Mouse (Mus musculus) urinary bladder, postnatal 25 days (tissue): ENCODE data around the gene Sept11.
A peak's percentile ranks its signal among the peaks of the same experiment; 100 is the strongest.

Source experiments
- DNase-seq: peaks from one replicate; pipeline ENCODE4 v3.0.0; 2022; ENCODE audit warnings: low spot score

Sept11 gene

DNA sequence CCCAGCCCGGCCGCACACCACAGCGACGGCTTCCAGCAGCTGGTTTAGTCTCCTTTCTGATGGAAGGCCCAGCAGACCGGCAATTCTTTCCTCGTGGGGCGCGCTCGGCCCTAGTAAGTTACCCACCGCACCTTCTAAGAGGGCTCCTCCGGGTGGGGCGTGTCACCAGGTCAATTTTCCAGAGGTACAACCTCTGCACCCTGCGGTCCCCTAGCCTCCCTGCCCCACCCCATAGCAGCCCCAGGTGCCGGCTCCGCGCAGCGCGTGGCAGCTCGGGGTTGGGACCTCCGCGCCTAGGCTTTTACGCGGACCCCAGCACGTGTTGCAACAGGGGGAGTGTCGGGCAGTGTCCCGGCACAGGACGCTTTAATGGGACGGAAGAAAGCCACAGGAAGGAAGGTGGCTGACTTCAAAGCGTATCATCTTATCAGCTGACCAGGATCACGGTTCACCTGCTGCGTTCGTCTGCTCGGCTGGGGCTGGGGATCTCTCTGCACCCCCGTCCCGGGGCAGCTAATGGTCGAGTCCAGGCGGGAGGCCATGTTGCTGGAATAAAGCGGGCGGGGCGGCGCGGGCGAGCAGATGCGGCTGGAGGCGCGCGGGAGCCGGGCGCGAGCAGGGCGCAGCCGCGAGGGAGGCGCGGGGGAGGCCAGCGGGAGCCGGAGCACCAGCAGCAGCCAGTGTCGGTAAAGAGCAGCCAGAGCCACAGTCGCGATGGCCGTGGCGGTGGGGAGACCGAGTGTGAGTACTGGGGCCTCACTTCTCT, at the start of gene Sept11:
TSS of gene Sept11 (plus strand) at position 581 of the 766 bp plus-strand sequence.
- peak; percentile 92 for DNase-seq

DNA sequence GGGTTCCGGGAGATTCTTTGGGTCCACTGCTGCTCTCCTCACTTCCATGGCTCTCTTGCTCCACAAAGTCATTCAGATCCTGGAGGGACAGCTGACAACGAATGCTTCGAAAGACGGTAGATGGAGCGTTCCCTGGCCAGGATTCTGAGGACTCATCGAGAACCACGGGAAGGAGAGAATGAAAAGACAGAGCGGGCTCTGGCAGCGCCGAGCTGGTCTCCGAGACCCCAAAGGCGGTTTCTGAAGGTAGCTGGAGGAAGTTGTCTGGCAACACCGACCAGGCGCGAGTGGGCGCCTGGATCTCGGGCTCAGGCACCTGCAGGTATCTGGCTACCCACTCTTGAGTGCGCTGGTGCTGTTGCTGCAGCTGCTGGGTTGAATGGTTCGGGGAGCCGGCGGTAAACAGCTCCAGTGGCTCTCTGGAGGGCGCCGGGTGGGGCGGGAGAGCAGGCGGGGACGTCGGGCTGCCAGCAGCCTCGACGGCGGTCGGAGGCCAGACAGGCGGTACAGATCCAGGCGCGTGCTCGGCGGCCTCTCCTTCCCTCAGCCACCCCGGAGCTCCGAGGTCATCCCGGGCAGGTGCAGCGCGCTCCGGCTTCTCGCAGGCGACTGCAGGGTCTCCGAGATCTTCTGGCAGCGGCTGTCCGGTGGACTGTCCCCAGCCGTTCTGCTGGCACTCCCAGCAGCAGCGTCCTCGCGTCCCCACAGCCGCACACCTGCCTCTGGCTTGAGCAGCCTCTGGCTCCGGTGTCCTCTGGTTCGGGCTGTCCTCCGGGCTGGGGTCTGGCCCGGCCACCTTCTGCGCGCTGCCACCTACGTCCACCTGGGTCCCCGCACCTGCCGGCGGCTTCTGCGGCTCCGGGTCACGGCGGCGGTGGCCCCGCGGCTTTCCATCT, 49.3 kb upstream of the Sept11 start:
- no peak for DNase-seq

DNA sequence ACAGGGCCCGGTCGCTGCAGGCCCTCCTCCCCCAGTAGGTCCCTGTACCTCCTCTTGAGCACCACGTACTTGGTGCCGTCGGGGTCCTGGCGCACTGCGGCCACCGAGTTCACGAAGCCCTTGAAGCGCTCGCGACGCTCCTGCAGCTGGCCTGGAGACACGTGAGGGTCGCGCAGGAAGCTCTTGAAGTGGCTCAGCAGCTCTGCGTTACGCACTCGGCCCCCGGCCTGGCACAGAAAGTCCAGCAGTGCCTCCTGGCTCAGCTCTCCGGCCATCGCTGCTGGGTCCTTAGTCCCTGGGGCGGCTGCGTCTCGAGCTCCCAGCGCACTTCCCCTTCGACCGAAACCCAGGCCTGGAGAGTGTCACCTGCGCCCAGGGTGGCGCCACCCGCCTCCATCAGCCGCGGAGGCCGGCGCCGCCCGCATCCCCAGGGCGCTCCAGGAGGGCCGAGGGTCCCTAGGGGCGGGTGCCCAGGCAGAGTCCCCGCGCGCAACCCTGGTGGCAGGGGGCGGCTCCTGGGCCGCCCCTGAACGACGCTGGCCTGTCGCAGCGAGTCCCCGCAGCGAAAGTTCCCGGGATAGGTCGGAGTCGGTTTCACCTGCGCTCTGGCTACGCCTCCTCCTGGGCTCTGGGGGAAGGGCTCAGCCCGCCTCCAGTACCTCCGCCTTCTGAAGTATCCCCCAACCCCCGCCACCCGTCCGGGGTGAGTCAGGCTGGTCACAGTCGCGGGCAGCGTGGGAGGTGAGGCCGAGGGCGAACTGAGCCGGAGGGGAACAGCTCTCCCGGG, 48.5 kb upstream of the Sept11 start, which contains the start of gene Sowahb:
TSS of gene Sowahb (minus strand) at position 439 of the 787 bp plus-strand sequence.
- DNase-seq = peak; percentile 55

DNA sequence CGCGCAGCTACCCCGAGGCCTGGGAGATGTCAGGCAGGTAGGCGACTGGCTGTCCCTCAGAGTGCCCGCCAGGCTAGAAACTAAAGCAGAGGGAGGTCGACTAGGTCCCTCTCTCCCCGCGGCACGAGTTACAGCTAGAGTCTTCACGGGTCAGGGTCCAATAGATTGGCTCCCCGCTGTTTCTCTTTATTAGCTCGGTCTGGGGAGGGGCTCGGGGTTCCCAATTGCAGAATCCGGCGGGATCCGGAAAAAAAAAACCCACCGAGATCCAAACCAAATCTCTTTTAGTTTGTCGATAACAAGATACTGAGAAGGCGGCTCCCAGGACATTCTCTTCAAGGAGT, 47.9 kb upstream of the Sept11 start:
- no peak for DNase-seq

DNA sequence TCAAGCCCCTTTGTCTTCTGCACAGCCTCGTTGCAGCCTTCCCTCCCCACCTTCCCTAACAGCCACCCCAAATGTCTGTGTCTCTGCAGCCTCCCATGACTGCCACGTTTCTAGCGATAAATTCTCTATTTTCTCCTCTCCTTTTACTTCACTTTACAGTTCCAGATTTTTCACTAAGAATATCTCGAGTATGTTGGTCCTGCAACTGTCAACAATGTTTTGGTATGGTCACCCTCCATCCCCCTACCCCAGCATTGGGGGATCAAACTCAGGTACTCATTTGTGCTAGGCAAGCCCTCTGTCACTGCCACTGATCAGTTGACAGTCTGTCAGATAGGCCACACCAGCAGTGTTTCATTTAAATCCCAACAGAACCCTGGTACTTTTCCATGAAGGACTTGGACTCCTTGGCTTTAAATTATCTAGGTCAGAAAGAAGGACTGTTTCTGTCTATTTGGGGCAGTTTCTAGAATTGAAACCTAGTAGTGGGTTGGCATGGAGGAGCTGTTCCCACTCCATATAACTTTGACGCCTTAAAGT, 46.9 kb upstream of the Sept11 start:
- DNase-seq = no peak

DNA sequence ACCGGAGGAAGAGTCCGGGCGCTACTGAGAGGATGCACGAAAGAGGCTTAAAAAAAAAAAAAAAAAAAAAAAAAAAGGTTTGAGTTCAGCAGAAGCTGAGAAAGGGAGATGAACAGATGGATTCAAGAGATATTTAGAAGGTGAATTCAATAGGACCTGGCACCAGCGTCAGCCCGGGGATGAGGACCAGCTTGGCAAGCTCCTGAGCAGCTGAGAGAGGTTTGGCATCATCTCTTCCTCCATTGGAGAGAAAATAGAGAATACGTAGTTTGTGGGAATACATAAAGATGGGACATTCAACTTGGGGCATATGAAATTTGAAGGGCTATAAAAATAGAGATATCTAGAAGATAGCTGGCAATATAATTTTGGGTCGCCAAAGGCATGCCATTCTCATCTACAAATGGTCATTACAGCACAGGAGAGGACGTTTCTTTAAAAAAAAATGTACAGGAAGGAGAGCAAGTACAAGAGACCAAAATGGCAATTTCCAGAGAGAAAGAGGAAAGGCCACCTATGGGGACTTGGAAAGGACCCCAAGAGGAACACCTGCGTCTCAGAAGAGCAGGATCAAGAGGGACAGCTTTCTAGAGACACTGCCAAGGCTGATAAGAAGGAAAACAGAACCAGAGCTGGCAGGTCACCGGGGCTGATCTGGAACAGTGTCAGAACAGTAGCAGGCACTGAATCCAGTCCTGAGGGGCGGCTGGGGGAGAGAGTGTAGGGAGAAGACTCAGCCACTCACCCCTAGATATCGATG, 44.6 kb upstream of the Sept11 start:
- DNase-seq = no peak

DNA sequence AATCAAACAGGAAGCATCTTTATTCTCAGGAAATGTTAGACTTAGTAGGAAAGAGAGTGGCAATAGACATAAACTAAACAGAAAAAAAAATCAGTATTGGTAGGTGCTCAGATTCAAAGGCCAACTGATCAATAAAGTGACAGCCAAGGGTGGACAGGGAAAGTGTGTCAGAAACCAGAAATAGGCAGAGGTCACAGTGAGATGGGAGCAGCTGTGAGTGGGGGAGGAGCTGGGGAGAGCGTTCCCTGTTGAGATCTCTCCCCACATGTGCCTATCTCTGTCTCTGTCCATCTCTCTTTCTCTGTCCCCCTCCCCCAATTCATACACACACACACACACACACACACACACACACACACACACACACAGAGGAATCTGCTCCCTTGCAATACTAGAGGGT, 43.3 kb upstream of the Sept11 start:
- DNase-seq = no peak

DNA sequence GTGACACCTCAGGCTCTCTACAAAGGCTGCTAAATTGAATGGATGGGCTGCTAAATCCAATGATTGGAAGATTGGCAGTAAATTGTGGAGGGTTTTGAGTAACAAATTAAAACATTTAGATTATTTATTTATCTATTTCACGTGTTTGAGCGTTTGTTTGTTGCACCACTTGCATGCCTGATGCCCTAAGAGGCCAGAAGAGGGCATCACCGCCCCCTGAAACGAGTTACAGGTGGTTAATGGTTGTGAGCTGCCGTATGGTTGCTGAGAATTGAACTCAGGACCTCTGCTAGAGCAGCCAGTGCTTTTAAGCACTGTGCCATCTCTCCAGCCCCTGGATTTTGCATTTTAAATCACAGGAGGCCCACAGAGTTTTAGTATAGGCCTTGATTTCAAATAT, 42.2 kb upstream of the Sept11 start:
- no peak for DNase-seq

DNA sequence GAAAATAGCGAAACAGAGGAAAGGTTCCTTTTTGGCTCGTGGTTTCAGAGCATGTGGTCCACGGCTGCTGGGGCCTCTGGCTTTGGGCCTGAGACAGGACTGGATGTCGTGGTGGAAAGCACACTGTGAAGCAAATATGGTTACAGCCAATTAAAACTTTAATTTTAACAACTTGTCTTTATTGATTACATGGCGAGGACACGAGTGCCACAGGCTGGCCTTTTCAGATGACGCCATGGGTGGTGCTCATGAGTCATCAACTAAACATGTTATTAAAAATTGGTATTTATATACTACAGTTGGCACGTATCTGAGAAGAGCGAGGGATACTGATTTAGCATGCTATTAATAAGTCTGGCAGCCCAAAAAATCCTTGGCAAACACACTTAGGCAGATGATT, 41.3 kb upstream of the Sept11 start:
- DNase-seq = no peak

DNA sequence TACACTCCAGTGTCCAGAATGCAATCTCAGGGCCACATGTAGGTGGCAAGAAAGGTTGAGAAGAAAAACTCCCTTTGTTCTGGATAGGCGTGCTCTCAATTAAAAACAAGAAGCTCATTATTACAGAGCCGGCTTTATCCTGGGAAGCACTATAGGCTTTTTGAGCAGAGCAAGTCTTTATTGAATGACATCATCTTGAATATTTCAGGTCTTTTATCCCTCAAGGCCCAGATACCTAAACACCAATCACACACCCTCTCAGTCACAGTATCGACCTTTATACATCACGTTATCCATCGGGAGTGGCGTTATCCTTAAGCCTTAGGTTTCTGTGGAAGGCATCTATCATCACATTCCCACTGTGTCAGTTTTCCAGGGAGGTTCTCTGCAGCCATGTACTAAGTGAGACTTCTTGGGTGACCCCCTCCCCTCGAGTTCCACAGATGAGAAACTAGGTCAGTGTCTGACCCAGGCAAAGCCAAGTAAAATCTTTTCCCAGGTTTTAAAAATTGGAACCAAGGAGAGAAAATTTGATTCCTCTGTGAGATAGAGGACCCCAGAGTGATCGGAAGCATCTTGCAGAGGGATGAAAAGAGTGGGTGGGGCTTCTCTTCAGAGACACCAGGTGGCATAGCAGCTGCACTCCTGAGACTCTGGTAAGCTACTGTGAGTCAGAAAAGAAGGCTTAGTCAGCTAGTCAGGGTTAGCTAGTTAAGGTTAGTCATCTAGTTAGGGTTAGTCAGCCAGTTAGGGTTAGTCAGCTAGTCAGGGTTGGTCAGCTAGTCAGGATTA, 39.4 kb upstream of the Sept11 start:
- no peak for DNase-seq

DNA sequence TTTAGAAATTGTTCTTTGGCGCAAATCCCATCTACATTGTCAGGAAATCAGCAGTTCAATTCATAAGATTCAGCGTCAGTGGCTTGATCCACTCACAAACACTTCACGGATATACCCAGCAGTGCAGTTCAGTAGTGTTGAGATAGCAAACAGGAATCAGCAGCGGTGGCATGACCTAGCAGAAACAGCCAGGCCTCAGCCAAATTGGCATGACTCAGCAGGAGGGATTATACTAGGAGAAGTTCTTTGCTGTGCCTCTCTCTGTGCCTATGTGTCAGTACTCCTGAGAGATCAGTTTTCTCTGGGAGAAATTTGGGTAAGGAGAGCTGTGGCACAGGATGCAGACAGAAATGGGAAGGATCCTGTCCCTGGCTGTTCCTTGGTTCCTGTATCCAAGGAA, 32.4 kb upstream of the Sept11 start:
- no peak for DNase-seq

DNA sequence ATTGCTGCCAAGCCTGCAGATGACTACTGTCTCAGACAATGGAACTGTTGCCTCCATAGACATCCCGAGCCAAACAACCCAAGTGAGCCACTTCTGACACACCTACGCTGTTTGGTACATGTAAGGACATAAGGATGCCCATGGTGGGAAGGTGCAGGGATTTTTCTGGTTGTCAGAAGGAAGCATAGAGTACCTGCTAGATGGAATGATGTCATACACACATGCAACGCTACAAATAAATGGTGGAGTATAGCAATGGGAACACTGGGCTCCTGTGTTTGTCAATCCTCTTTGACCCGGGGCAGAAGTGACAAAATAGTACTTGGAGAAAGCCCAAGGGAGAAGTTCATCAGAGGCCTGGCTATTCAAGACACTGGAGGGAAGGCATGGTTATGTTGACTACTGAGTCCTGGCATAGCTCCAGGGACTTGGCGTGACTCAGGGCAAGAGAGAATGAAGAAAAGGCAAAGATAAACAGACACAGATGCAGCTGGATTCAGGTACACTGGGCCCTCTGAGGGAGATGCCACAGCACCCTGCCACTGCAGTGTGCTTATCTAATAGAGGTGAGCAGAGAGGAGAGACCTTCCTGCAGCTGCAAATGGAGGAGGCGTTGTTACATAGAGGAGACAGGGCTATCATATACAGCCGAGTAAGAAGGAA, 15.4 kb upstream of the Sept11 start:
- no peak for DNase-seq

DNA sequence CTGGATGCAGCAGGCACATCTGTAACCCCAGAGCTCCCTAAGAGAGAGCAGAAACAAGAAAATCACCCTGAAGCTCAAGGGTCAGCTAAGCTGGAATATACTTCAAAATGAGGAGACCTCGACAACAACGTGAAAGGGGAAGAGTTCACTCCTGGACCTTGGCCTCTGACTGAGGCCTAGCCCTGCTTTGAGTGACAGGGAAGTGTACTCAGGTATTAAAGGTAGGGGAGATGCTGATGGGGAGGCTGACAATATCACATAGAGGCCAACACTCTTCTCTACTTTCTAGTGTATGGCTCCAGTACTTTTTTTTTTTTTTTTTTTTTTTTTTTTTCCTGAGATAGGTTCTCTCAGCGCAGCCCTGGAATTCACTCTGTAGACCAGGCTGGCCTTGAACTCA, 13.6 kb upstream of the Sept11 start:
- DNase-seq = no peak

DNA sequence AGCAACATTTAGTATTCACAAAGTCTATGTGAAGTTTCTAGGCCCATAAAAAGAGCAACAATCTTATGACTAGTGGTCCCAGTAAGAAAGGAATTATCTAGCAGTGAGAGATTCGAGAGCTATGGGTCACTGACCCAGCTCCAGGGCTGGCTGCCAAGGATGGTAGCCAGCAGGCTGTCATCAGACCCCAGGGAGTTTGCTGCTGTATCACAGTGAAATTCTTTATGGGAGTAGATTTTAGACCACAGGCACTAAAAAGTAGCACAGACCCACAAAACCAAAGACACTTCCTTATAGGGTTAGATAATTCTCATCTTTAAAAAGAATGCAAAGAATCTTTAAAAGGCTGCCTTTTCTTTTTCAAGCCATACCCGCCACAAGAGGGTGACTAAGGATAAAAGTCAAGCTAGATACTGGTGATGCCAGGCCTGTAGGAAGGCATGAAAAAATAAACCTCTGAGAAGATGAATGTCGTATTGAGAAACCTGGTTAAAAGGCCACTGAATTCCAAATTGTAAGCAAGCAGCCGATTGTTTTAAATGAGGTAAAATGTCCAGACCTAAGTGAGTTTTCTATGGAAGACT, 8.1 kb upstream of the Sept11 start:
- no peak for DNase-seq

DNA sequence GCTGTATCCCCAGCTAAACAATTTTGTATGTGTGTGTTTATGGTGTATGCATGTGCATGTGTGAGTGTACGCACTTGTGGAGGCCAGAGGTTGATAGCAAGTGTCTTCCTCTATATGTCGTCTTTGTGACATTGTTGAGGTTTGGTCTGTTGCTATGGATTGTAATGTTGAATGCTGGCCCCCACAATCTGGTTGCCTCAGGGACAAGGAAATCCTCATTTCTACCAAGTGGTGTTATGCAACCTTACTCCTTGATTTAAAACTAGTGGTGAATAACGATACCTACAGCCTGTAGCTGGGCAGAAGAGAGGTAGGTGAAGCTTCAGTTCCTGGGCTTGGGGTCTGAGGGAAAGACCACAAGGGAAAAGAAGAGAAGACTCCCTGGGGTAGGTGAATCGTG, 7.3 kb upstream of the Sept11 start:
- no peak for DNase-seq

DNA sequence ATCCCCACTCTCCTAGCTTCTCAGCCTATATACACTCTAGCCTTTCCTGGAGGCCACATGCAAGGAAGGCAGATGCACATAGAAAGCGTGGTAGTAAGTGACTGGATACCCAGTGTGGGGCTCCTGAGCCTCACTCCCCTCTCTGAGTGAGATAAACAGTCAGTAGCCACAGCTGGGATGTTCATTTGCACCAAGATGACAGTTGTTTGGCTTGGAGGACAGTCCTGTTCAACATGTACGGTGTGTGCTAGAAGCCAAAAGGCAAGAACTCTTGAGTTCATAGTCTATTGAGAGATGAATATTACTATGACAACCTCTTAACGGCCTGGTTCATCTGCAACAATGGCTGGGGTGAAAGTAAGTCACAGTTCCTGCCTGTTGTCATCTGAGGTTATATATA, 2.0 kb upstream of the Sept11 start:
- DNase-seq = no peak

DNA sequence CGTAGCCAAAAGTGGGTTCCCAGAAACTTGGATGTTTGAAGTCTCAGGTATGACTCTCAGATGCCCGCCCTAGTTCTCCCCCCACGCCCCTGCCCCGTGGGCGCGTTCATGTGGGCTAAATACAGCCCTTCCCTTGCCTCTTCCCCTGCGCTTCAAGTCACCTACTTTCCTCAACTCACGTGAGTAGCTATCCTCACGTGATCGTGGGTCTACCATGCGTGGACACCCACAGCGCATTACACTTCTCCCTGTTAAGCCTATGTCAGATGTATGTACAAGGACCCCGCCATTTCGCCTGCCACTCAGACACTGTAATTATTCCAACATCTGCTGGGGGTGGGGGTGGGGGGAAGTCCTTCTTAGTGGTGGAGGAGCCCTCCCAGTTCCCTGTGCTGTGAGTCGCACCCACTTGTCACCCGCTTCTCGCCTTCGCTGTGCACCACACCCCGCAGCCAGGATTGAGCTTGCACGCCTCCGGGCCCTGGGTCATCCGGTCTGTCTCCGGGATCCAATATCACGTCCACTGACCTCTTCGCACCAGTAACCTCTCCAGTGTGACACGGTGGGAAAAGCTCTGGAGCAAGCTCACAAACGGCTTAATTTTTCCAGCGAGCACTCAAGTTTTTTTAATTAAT, 973 bp upstream of the Sept11 start:
- DNase-seq = peak; percentile 20

DNA sequence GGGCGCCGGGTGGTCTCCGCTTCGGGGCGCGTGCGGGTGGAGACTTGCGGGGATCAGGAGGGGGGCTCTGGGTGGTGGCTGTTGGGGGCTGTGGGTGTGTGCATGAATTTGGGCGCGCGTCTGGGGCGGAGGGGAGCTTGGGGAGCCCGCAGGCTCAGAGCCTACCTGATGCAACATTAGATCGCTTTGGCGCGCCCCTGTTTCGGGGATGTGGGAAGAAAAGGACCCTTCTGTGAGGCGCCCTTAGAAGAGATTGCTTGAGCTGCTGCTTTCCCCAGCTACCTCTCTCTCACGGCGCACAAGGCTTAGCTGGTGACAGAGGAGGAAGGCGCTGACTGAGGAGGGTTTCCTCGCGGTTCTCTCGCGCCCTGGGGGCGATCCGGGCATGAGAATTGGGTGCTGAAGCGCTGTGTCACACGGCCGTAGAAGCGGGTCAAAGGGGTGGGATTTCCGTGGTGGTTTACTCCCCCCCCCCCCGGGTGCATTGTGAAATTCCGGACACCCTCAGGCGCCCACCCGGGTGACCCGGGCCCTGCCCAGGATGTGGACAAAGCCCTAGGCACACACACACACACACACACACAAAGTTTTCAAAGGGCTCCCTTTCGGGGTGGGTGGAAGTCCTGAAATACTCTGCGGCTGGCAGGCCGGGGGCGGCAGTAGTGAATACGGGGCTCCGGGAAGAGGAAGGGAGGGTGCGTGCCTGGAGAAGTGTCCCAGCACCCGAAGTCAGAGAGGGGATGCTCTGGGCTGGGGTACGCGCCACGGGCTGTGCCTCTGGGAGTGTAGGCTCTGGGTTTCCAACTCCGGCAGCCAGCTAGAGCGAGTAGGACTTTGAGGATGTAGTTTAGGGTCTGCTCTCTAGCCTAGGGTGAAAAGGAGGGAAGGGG, 646 bp downstream of the Sept11 start:
- DNase-seq = peak; percentile 20
